ENCODE assay signal across 19 mouse cellular contexts in genomic region chr4:80589438-80589837, GRCm38 (mm10).
DNase-seq lines count a peak whose midpoint lies in the region; ATAC-seq lines count a peak whose summit lies in the region.
"Had no signal": no experiment of that assay in that cellular context is flagged by ENCODE, and none has a peak within 500 bp of the region (broad histone marks: within the 10 kb centered on the region; RNA-seq: fewer than 3 reads in every experiment).

No protein-coding gene starts in this region.

- ATAC-seq in granulocyte monocyte progenitor cell, adult 5-6 weeks (replicated peaks; ENCODE audit: poor library complexity, severe bottlenecking) = peak; percentile 61
- ATAC-seq in megakaryocyte, adult 5-6 weeks (ENCODE audit: poor library complexity, severe bottlenecking) = peak; percentile 70
- 0 out of 2 replicates have a peak, but pooled peaks have one; percentile 14 for ATAC-seq in megakaryocyte progenitor cell, adult 5-6 weeks (replicated peaks; ENCODE audit: poor library complexity)
- ATAC-seq: activated CD4-positive, CD25-positive, alpha-beta regulatory T cell, adult 4 months; CD4-positive, CD25-positive, alpha-beta regulatory T cell, adult 4 months; Patski had no signal

- DNase-seq in gastrocnemius, adult 8-10 months (ENCODE audit: low spot score in 2 of 2) = no peak
- no peak for DNase-seq in right cerebral cortex, postnatal 10 days (ENCODE audit: low spot score in 2 of 2)
- DNase-seq in ovary, postnatal 10 days (ENCODE audit: low spot score) = no peak
- DNase-seq: adrenal gland, adult 2 months; adrenal gland, adult 8-10 months; adrenal gland, postnatal 10 days; adrenal gland, postnatal 14 days; adrenal gland, postnatal 25 days; adrenal gland, postnatal 36 days; B cell, adult 2 months; cerebellum, adult 11 months; cerebellum, adult 11-12 months; cerebellum, adult 18-20 months had no signal

Comparison
In these comparisons a context has a peak if more than half of its experiments do, and no peak if none do; other contexts are left out.
1. ATAC-seq: peak in every context shown above with its lines; median percentile 70 in megakaryocyte, adult 5-6 weeks; 61 in granulocyte monocyte progenitor cell, adult 5-6 weeks; 14 in megakaryocyte progenitor cell, adult 5-6 weeks.